Mouse (Mus musculus) embryo, embryonic 11.5 days (tissue): Measurements from ENCODE around the gene Vwa2.

ENCODE experiments used
- DNase-seq: peaks from one replicate; pipeline ENCODE4 v3.0.0-alpha.2; 2012; ENCODE audit warnings: low read depth, low spot score

Vwa2 gene

GRCm38 (mm10) chr19:56908472-56909270 is 34.6 kb downstream of the Vwa2 start:
- DNase-seq, result peak; percentile 63

- DNase-seq, result no peak
Measured at GRCm38 (mm10) chr19:56910561-56910960, 36.5 kb downstream of the Vwa2 start.

GRCm38 (mm10) chr19:56913761-56914160 is 39.7 kb downstream of the Vwa2 start:
- no peak for DNase-seq

- DNase-seq, result no peak
Measured at GRCm38 (mm10) chr19:56914658-56915057, 40.6 kb downstream of the Vwa2 start.

GRCm38 (mm10) chr19:56915084-56915483 is 41.0 kb downstream of the Vwa2 start:
- no peak for DNase-seq

- peak; percentile 83 for DNase-seq
Measured at GRCm38 (mm10) chr19:56919628-56920027, 45.6 kb downstream of the Vwa2 start.

GRCm38 (mm10) chr19:56920232-56920631 is 46.2 kb downstream of the Vwa2 start:
- DNase-seq, result no peak

- no peak for DNase-seq
Measured at GRCm38 (mm10) chr19:56921744-56922143, 47.7 kb downstream of the Vwa2 start.

- no peak for DNase-seq
Measured at GRCm38 (mm10) chr19:56929392-56929791, 55.3 kb downstream of the Vwa2 start.

GRCm38 (mm10) chr19:56930029-56930428 is 56.0 kb downstream of the Vwa2 start:
- DNase-seq, result no peak

- DNase-seq, result no peak
Measured at GRCm38 (mm10) chr19:56933800-56934199, 59.8 kb downstream of the Vwa2 start.

GRCm38 (mm10) chr19:56935111-56935510 is 61.1 kb downstream of the Vwa2 start:
- no peak for DNase-seq

- no peak for DNase-seq
Measured at GRCm38 (mm10) chr19:56935777-56936176, 61.7 kb downstream of the Vwa2 start.

- DNase-seq, result no peak
Measured at GRCm38 (mm10) chr19:56936253-56936652, 62.2 kb downstream of the Vwa2 start.

GRCm38 (mm10) chr19:56937911-56938310 is 63.9 kb downstream of the Vwa2 start:
- DNase-seq, result no peak

GRCm38 (mm10) chr19:56939826-56940225 is 65.8 kb downstream of the Vwa2 start:
- DNase-seq, result no peak

GRCm38 (mm10) chr19:56940507-56940906 is 66.5 kb downstream of the Vwa2 start:
- no peak for DNase-seq

GRCm38 (mm10) chr19:56942216-56942615 is 68.2 kb downstream of the Vwa2 start:
- no peak for DNase-seq

- DNase-seq, result no peak
Measured at GRCm38 (mm10) chr19:56944211-56944610, 70.2 kb downstream of the Vwa2 start.

GRCm38 (mm10) chr19:56944826-56945225 is 70.8 kb downstream of the Vwa2 start:
- no peak for DNase-seq

GRCm38 (mm10) chr19:56945621-56946020 is 71.6 kb downstream of the Vwa2 start:
- DNase-seq, result no peak

- DNase-seq, result no peak
Measured at GRCm38 (mm10) chr19:56946277-56946676, 72.2 kb downstream of the Vwa2 start.

- no peak for DNase-seq
Measured at GRCm38 (mm10) chr19:56946727-56947126, 72.7 kb downstream of the Vwa2 start.
